In the genomic region with DNA sequence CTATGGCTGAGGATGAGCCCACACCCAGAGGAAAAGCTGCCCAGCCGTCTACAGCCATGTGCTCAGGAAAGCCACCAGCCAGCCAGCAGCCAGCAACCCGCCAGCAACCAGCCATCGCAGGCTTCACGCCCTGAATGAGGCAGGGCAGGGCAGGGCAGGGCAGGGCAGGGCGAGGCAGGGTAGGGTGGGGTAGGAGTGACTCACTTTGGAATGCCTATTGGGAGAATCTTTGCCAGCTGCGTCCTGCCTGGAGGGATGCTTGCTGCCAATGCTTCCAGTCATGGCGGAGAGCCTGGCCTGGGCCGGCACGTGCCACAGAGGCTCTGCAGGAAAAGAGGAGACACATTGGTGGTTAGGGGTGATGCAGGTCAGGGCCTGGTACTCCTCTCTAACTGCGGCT, we compare ENCODE assay signal across 24 mouse cellular contexts. TPM values are rescaled to one million over a fixed set of nuclear protein-coding genes. Genes with fewer than 3 reads are reported as not detected.
DNase-seq lines count a peak whose midpoint lies in the region; ATAC-seq and TF ChIP-seq lines count a peak whose summit lies in the region.
"Had no signal": no experiment of that assay in that cellular context is flagged by ENCODE, and none has a peak within 500 bp of the region (broad histone marks: within the 10 kb centered on the region; RNA-seq: fewer than 3 reads in every experiment).

No protein-coding gene starts in this region.

- H3K27me3 ChIP-seq in E14TG2a.4 (ENCODE audit: insufficient read depth, low read length), result no peaks in the 10 kb centered on the region
- H3K27me3 ChIP-seq in liver, embryonic 14.5 days (ENCODE audit: control insufficient read depth, insufficient read depth, low read length), result no peaks in the 10 kb centered on the region
- H3K27me3 ChIP-seq: heart, embryonic 13.5 days; hindbrain, embryonic 15.5 days; neural tube, embryonic 13.5 days had no signal

- no peak overlapping the region for H3K9ac ChIP-seq in liver, embryonic 14.5 days (replicated peaks)
- H3K9ac ChIP-seq: heart, embryonic 13.5 days; hindbrain, embryonic 15.5 days; neural tube, embryonic 13.5 days had no signal

- H3K4me2 ChIP-seq in liver, embryonic 14.5 days (ENCODE audit: low read depth), result no peak overlapping the region
- H3K4me2 ChIP-seq: heart, embryonic 13.5 days; hindbrain, embryonic 15.5 days; neural tube, embryonic 13.5 days had no signal

- H3K4me3 ChIP-seq in layer of hippocampus, adult 2 months, result no peak overlapping the region
- peak overlapping the region; percentile 3 for H3K4me3 ChIP-seq in E14TG2a.4 (replicated peaks; ENCODE audit: low read length)
- H3K4me3 ChIP-seq in liver, embryonic 14.5 days (ENCODE audit: insufficient read depth in 1 of 2, low read depth in 2 of 2, low read length in 2 of 2), result no peak overlapping the region
- H3K4me3 ChIP-seq: heart, embryonic 13.5 days; hindbrain, embryonic 15.5 days; midbrain, embryonic 10.5 days; neural tube, embryonic 13.5 days had no signal

- H3K9me3 ChIP-seq in E14TG2a.4 (ENCODE audit: low read length), result no peaks in the 10 kb centered on the region
- H3K9me3 ChIP-seq in liver, embryonic 14.5 days (ENCODE audit: control insufficient read depth, low read length), result no peaks in the 10 kb centered on the region
- H3K9me3 ChIP-seq: heart, embryonic 13.5 days; hindbrain, embryonic 15.5 days; midbrain, embryonic 10.5 days; neural tube, embryonic 13.5 days had no signal

- peak overlapping the region; percentile 64 for H3K27ac ChIP-seq in layer of hippocampus, adult 2 months
- no peak overlapping the region for H3K27ac ChIP-seq in liver, embryonic 14.5 days
- H3K27ac ChIP-seq: heart, embryonic 13.5 days; hindbrain, embryonic 15.5 days; neural tube, embryonic 13.5 days had no signal

- DNase-seq in layer of hippocampus, adult 2 months (ENCODE audit: low spot score in 2 of 2), result no peak
- DNase-seq in layer of hippocampus, adult 9-11 months, result no peak
- DNase-seq in ZHBTc4 (ENCODE audit: low read depth, low spot score), result peak; percentile 78
- no peak for DNase-seq in liver, embryonic 14.5 days (ENCODE audit: low read depth in 3 of 3, low spot score in 3 of 3)
- DNase-seq in kidney, postnatal 10 days, result no peak
- no peak for DNase-seq in cerebellum, adult 9-11 months
- no peak for DNase-seq in T-cell, adult 2 months (ENCODE audit: low spot score)
- DNase-seq: cerebellum, adult 11-12 months; cerebellum, postnatal 36 days; gastrocnemius, postnatal 36 days; heart, postnatal 36 days; kidney, adult 8-10 months; kidney, postnatal 4 days; layer of hippocampus, postnatal 36 days; right cerebral cortex, postnatal 14 days; thymus, postnatal 25 days had no signal

- 61% methylated on average over 10 of the region's 10 CpGs for WGBS in liver, embryonic 14.5 days (ENCODE audit: insufficient replicate concordance)

- no peak for TF ChIP-seq CTCF in layer of hippocampus, adult 2 months (conservative IDR thresholded peaks at IDR 0.05)
- no peak for TF ChIP-seq CTCF in E14TG2a.4 (conservative IDR thresholded peaks at IDR 0.05; ENCODE audit: low read length)
- no peak for TF ChIP-seq CTCF in liver, embryonic 14.5 days (IDR thresholded peaks at IDR 0.05; ENCODE audit: low read depth)

- TF ChIP-seq EP300 in liver, embryonic 14.5 days (IDR thresholded peaks at IDR 0.05; ENCODE audit: low read depth), result no peak

- H3K36me3 ChIP-seq in E14TG2a.4 (ENCODE audit: insufficient read depth, low read length), result peaks cover 93% of the 10 kb centered on the region
- no peaks in the 10 kb centered on the region for H3K36me3 ChIP-seq in liver, embryonic 14.5 days (replicated peaks; ENCODE audit: control insufficient read depth, insufficient read depth, low read depth)

- ATAC-seq in liver, embryonic 14.5 days (ENCODE audit: insufficient read depth), result peak; percentile 31; the same call in 1 of the 2 replicates
- ATAC-seq: CD4-positive, CD25-positive, alpha-beta regulatory T cell, adult 4 months had no signal

- H3K4me1 ChIP-seq in E14TG2a.4 (replicated peaks; ENCODE audit: low read depth, low read length), result peaks cover 62% of the 10 kb centered on the region
- H3K4me1 ChIP-seq in liver, embryonic 14.5 days (replicated peaks; ENCODE audit: control insufficient read depth in 2 of 2, insufficient read depth in 2 of 2, low read length in 1 of 2), result no peaks in the 10 kb centered on the region
- H3K4me1 ChIP-seq: heart, embryonic 13.5 days; midbrain, embryonic 10.5 days had no signal

RNA-seq across cellular contexts. Expression of a gene that starts 46.7 kb away (rescaled TPM):
- 100 to 1,000 TPM; 106 to 113 TPM for total RNA-seq in layer of hippocampus, adult 2 months (2021)
- 0.81 TPM in 2 replicates for polyA plus RNA-seq in liver, embryonic 14.5 days (2012; rRNA removed)
- 1.0 and 2.1 TPM in 2 replicates for polyA plus RNA-seq in liver, embryonic 14.5 days (2014; fragmentation: Nextera tagmentation; extraction: Ambion mirVana)
- total RNA-seq: liver, adult 2 months; monocyte, adult 5-6 weeks had no signal
- polyA plus RNA-seq: CD4-positive, CD25-positive, alpha-beta regulatory T cell, adult 4 months had no signal
